Mouse (Mus musculus) lung, embryonic 16.5 days (tissue): ENCODE measurements around the gene Nbeal2. TPM values are rescaled to one million over a fixed set of nuclear protein-coding genes. Genes with fewer than 3 reads are reported as not detected.

Experiments
- ATAC-seq: fragments of 200-750 bp; cut with Nextera tagmentation; 2 replicates; pipeline ENCODE4 v1.8.0; 2017; ENCODE audit warnings: low read depth, mild to moderate bottlenecking, moderate library complexity
- H3K27ac ChIP-seq: fragments of 300-500 bp; sonication (generic); 2 replicates; pipeline ENCODE4 v1.5.1; 2014; ENCODE audit warnings: mild to moderate bottlenecking, control low read depth, low read length
- H3K27me3 ChIP-seq: fragments of 300-500 bp; sonication (generic); 2 replicates; pipeline ENCODE4 v1.6.1; 2014; ENCODE audit warnings: low read depth, low read length, mixed read lengths; ENCODE audit not compliant: control insufficient read depth, insufficient read depth
- H3K36me3 ChIP-seq: fragments of 300-500 bp; sonication (generic); 2 replicates; pipeline ENCODE4 v1.6.1; 2014; ENCODE audit warnings: low read length; ENCODE audit not compliant: control insufficient read depth, insufficient read depth
- H3K4me1 ChIP-seq: fragments of 300-500 bp; sonication (generic); replicated peaks from 2 replicates; pipeline ENCODE4 v1.6.1; 2014; ENCODE audit warnings: low read length, mixed read lengths; ENCODE audit not compliant: control insufficient read depth, insufficient read depth
- H3K4me2 ChIP-seq: fragments of 300-500 bp; sonication (generic); 2 replicates; pipeline ENCODE4 v1.6.1; 2014; ENCODE audit warnings: low read depth, low read length, control low read depth
- H3K4me3 ChIP-seq: fragments of 300-500 bp; sonication (generic); 2 replicates; pipeline ENCODE4 v1.5.1; 2014; ENCODE audit warnings: mild to moderate bottlenecking, low read length, control low read depth
- H3K9ac ChIP-seq: fragments of 300-500 bp; sonication (generic); 2 replicates; pipeline ENCODE4 v1.6.1; 2014; ENCODE audit warnings: low read length, control low read depth
- H3K9me3 ChIP-seq: fragments of 300-500 bp; sonication (generic); 2 replicates; pipeline ENCODE4 v1.6.1; 2016; ENCODE audit warnings: low read length; ENCODE audit not compliant: control insufficient read depth
- WGBS: fragments of 180-500 bp; shearing (Covaris S2); extraction: QIAGEN DNeasy Blood & Tissue Kit; methylation state at CpG from one replicate; pipeline ENCODE4 v1.1.7; 2014; 5-methylcytosine and 5-hydroxymethylcytosine counted together
- polyA plus RNA-seq: library from polyadenylated mRNA; unstranded; fragments of >200 nt; fragmentation: Nextera tagmentation; extraction: Ambion mirVana; gene quantifications from 2 replicates; pipeline ENCODE4 v1.2.1, GENCODE M21; 2015

Gene Nbeal2
- polyA plus RNA-seq, 1 experiment from 2014 or later = 5.0 TPM

DNA sequence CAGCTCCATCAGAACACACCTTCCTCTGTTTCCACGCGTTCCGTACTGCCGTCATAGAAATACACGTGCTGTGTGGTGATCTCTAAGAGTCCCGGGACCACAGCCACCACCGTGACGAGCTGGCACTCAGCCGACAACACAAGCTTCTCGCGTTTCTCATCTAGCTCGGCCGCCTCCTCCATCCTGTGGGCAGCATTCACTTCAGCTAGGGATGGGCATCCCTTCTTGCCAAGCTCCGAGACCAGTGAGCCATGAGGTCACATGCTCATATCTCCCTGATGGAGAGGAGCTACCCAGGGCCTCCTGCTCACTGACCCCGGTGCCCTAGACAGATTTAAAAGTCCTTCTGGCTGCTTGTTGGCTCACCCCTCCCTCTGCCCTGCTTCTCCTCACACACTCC, 23.8 kb downstream of the Nbeal2 start:
- no peak overlapping the region for H3K4me3 ChIP-seq
- H3K9me3 ChIP-seq = no peaks in the 10 kb centered on the region
- H3K9ac ChIP-seq = no peak overlapping the region
- no peaks in the 10 kb centered on the region; the same call in 1 of the 2 replicates for H3K36me3 ChIP-seq
- no peak overlapping the region for H3K27ac ChIP-seq
- H3K27me3 ChIP-seq = peaks cover 9% of the 10 kb centered on the region
- no peak overlapping the region for H3K4me2 ChIP-seq
- ATAC-seq = no peak
- 77% methylated on average over 15 of the region's 15 CpGs for WGBS
- H3K4me1 ChIP-seq = peaks cover 3% of the 10 kb centered on the region

GRCm38 (mm10) chr9:110625350-110625908, 28.5 kb downstream of the Nbeal2 start:
- 64% methylated on average over 11 of the region's 11 CpGs for WGBS

DNA sequence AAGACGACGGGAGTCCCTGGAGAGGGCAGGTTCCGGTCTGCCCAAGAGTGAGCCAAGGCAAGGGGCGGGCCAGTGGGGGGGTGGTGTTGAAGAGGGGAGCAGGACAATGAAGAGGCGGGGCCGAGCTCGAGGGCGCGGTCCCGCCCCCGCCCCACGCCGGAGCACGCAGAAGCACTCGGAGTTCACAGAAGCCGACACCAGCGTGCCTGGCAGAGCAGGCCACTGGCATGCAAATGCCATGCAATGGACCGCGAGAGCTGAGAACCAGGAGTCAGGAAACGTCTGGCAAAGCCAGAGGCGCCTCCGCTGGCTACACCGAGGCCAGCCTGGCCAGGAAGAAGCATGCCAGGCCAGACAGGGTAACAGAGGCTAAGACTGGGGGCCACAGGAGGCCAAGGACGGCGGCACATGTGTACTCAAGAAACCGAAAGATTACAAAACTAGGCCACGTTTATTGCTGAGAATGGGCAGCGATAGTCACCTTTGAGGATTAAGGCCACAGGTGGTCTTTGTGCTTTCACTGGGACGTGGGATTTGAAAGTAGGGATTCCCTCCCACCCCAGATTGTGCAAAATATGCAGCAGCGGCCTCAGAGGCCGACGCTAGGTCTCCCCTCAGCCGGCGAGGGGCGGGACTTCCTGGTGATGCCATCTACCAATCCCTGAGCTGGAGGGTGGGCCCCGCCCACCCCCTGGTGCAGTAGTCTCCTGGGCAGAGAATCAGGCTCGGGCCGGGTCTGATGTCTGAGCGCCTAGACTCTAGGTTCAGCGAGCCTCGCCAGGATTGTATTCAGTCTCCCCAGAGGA, 29.4 kb downstream of the Nbeal2 start, which contains the start of gene Nradd:
TSS of gene Nradd (minus strand) at position 92 of the 806 bp plus-strand sequence.
- peaks cover 11% of the 10 kb centered on the region for H3K4me1 ChIP-seq
- peak within 1 kb of the TSS; percentile 77 for H3K9ac ChIP-seq
- peak; percentile 96 for ATAC-seq
- H3K9me3 ChIP-seq = no peaks in the 10 kb centered on the region
- peak within 1 kb of the TSS; percentile 95 for H3K27ac ChIP-seq
- H3K4me2 ChIP-seq = peak within 1 kb of the TSS; percentile 99
- WGBS = under 1% methylated on average over 39 of the region's 41 CpGs
- no peaks in the 10 kb centered on the region for H3K27me3 ChIP-seq
- H3K36me3 ChIP-seq = peaks cover 9% of the 10 kb centered on the region; the same call in 1 of the 2 replicates
- peak within 1 kb of the TSS; percentile 69 for H3K4me3 ChIP-seq

More at GRCm38 (mm10) chr9:110625350-110625908, 28.5 kb downstream of the Nbeal2 start:
- Histone ChIP-seq H3K4me3 (peak overlapping the region; percentile 69), H3K4me1 (peaks cover 11% of the 10 kb centered on the region), H3K4me2 (peak overlapping the region; percentile 99), H3K9ac (peak overlapping the region; percentile 77), H3K27ac (peak overlapping the region; percentile 95), H3K36me3 (peaks cover 6% of the 10 kb centered on the region; the same call in 1 of the 2 replicates), H3K27me3 (no peaks in the 10 kb centered on the region), H3K9me3 (no peaks in the 10 kb centered on the region)
- ATAC-seq = no peak

DNA sequence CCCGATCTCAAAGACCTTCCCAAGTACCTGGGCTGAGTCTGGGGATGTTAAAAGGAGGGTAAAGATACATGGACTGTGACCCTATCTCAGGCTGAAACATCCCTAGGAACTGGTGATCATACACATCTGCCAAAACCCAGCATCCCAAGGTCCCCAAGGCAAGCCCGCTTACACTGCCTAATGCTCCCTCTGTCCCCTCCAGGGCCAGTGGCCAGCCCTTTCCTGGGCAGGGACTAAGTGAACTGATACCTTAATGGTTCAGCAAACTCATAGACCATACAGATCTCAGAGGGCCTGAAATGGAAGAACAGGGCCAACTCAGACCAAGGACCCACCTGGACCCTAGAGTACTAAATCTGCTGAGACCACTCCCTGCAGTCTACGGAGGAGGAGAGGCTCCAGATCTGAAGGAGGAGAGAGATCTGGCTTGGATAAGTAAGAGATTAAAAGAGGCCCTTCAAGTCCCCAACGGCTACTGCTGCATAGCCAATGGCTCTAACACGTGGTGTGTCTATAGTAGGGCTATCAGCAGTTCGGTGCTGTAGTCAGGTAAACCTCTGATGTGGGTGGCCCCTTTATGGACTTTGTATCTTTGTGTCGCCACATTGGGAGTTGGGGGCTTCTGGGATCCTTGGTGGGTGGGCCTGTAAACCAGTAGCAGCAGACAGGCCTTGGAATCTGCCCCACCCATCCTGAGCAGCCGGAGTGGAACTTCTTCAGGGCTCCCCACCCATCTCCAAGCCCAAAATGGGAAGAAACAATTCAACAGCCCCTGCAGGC, 30.4 kb downstream of the Nbeal2 start:
- Histone ChIP-seq H3K36me3 (peaks cover 11% of the 10 kb centered on the region; the same call in 1 of the 2 replicates), H3K9ac (peak overlapping the region; percentile 77), H3K4me3 (peak overlapping the region; percentile 69), H3K4me2 (peak overlapping the region; percentile 99), H3K27ac (peak overlapping the region; percentile 95), H3K4me1 (peaks cover 11% of the 10 kb centered on the region), H3K27me3 (no peaks in the 10 kb centered on the region), H3K9me3 (no peaks in the 10 kb centered on the region)
- 30% methylated on average over 8 of the region's 8 CpGs for WGBS
- ATAC-seq = no peak

GRCm38 (mm10) chr9:110622621-110623219, 31.2 kb downstream of the Nbeal2 start:
- no peak overlapping the region for H3K4me2 ChIP-seq
- ATAC-seq = no peak
- 70% methylated on average over 12 of the region's 12 CpGs for WGBS
- no peaks in the 10 kb centered on the region for H3K27me3 ChIP-seq
- no peak overlapping the region for H3K4me3 ChIP-seq
- H3K9me3 ChIP-seq = no peaks in the 10 kb centered on the region
- H3K36me3 ChIP-seq = peaks cover 17% of the 10 kb centered on the region
- H3K27ac ChIP-seq = no peak overlapping the region
- peaks cover 11% of the 10 kb centered on the region for H3K4me1 ChIP-seq
- H3K9ac ChIP-seq = no peak overlapping the region

DNA sequence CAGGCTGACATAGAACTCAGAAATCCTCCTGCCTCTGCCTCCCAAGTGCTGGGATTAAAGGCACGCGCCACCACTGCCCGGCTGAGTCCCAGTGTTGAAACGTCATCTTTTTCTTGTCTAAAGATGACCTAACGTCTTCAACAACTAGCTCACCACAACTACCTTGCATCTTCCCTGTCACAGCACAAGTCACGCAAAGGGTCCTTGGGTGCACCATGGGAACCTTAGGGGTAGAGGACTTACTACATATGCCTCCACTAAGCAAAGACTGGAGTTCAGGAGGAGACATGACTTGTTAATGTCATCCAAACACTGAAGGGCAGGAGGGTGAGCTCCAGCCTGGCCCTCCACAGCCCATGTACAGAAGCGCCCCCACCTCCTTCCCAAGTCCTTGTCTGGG, 33.3 kb downstream of the Nbeal2 start:
- Histone ChIP-seq H3K9me3 (no peaks in the 10 kb centered on the region), H3K4me3 (no peak overlapping the region), H3K4me2 (no peak overlapping the region), H3K36me3 (peaks cover 29% of the 10 kb centered on the region), H3K27me3 (no peaks in the 10 kb centered on the region), H3K4me1 (peaks cover 11% of the 10 kb centered on the region), H3K9ac (no peak overlapping the region), H3K27ac (no peak overlapping the region)
- no peak for ATAC-seq
- 89% methylated on average over 7 of the region's 7 CpGs for WGBS

DNA sequence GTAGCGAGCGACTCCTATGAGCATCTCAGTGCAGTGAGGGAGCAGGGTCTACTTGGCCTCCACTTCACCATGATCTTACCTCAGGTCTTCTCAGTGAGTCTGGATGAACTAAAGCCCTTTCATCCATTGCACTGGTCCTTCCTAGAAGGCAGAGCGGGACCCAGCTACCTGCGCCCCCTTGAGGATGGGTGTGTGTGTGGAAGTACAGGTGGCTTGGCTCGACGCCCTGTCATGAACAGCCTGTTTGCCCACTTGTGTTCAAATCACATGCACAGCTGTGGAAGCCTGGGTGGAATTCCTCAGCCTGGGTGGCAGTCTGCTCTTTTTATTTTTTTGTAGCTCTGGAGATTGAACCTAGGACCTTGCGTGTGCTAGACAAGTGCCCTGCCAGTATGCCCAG, 33.8 kb downstream of the Nbeal2 start:
- no peak for ATAC-seq

GRCm38 (mm10) chr9:110617081-110617480, 36.9 kb downstream of the Nbeal2 start:
- WGBS = 67% methylated on average over 3 of the region's 3 CpGs
- no peaks in the 10 kb centered on the region for H3K9me3 ChIP-seq
- no peak overlapping the region for H3K4me2 ChIP-seq
- no peaks in the 10 kb centered on the region for H3K27me3 ChIP-seq
- no peak overlapping the region for H3K4me3 ChIP-seq
- no peak for ATAC-seq
- H3K4me1 ChIP-seq = no peaks in the 10 kb centered on the region
- no peak overlapping the region for H3K9ac ChIP-seq
- H3K36me3 ChIP-seq = peaks cover 30% of the 10 kb centered on the region
- no peak overlapping the region for H3K27ac ChIP-seq

More for the DNA sequence above, 33.8 kb downstream of the Nbeal2 start:
- H3K9ac ChIP-seq = no peak overlapping the region
- no peak overlapping the region for H3K4me3 ChIP-seq
- H3K36me3 ChIP-seq = peaks cover 29% of the 10 kb centered on the region
- H3K27ac ChIP-seq = no peak overlapping the region
- 67% methylated on average over 7 of the region's 7 CpGs for WGBS
- H3K4me1 ChIP-seq = peaks cover 8% of the 10 kb centered on the region
- no peaks in the 10 kb centered on the region for H3K27me3 ChIP-seq
- no peaks in the 10 kb centered on the region for H3K9me3 ChIP-seq
- no peak overlapping the region for H3K4me2 ChIP-seq
